Mouse (Mus musculus): ENCODE measurements around the gene Klhl29. TPM values are rescaled to one million over a fixed set of nuclear protein-coding genes. Genes with fewer than 3 reads are reported as not detected.

Klhl29 gene
- polyA plus RNA-seq, 1 experiment from 2014 or later: 0.64 TPM

DNA sequence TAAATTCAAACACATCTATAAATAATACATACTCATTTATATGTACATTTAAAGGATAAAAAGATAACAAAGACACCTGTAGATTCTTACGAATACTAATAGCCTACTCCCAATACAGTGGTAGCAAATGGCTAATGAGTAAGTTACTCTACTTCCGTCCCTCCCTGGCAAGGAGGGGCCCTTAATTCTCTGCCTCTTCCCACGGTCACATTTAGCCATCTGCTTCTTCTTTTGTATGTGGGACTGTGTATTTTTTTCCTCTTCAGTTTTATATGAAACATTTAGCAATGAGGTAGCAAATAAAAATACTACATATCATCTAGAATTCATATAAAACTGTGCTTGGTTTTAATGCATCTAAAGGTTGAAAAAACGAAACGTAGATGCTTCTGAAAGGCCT is 73.6 kb downstream of the Klhl29 start:
- no peak for TF ChIP-seq CTCF (IDR thresholded peaks at IDR 0.05; ENCODE audit: low read depth)
- no peak for TF ChIP-seq EP300 (optimal IDR thresholded peaks at IDR 0.05)
- no peak overlapping the region for H3K4me3 ChIP-seq (ENCODE audit: low read depth, low read length)
- DNase-seq (ENCODE audit: low spot score): no peak
- H3K9ac ChIP-seq (ENCODE audit: low read length): no peak overlapping the region
- 70% methylated on average over 5 of the region's 5 CpGs for WGBS
- ATAC-seq (ENCODE audit: low FRiP score, low TSS enrichment): no peak
- no peaks in the 10 kb centered on the region for H3K36me3 ChIP-seq (ENCODE audit: control insufficient read depth, insufficient read depth, low read length)
- no peak overlapping the region for H3K27ac ChIP-seq (replicated peaks)
- no peaks in the 10 kb centered on the region for H3K4me1 ChIP-seq (replicated peaks; ENCODE audit: control insufficient read depth, insufficient read depth)
- H3K4me2 ChIP-seq (replicated peaks; ENCODE audit: low read depth): no peak overlapping the region
- H3K9me3 ChIP-seq (ENCODE audit: control insufficient read depth, low read length): no peaks in the 10 kb centered on the region
- no peaks in the 10 kb centered on the region for H3K27me3 ChIP-seq (ENCODE audit: control insufficient read depth, insufficient read depth, low read length)

DNA sequence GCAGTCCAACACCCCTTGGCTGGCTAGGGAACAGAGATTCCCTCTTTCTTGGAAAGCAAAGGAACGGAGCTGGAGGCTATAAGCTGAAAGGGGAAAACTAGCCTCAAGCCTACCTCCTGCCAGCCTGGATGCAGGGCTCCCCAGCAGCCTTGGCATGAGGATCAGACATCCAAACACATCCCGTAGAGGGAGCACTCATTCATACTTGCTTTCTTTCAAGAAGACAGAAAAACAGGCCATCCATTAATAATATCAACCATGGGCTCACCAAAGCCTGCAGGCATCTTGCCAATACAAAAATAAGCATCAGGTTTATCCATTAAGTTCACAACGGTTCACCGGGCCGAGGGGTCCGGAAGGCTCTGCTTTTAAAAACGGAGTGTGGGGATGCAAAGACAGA is 79.1 kb downstream of the Klhl29 start:
- Histone ChIP-seq H3K9me3 (ENCODE audit: control insufficient read depth, low read length) (no peaks in the 10 kb centered on the region), H3K9ac (ENCODE audit: low read length) (no peak overlapping the region), H3K4me2 (replicated peaks; ENCODE audit: low read depth) (no peak overlapping the region), H3K4me3 (ENCODE audit: low read depth, low read length) (no peak overlapping the region), H3K4me1 (replicated peaks; ENCODE audit: control insufficient read depth, insufficient read depth) (no peaks in the 10 kb centered on the region), H3K27ac (replicated peaks) (no peak overlapping the region), H3K36me3 (ENCODE audit: control insufficient read depth, insufficient read depth, low read length) (no peaks in the 10 kb centered on the region), H3K27me3 (ENCODE audit: control insufficient read depth, insufficient read depth, low read length) (no peaks in the 10 kb centered on the region)
- DNase-seq (ENCODE audit: low spot score): no peak
- 60% methylated on average over 7 of the region's 7 CpGs for WGBS
- ATAC-seq (ENCODE audit: low FRiP score, low TSS enrichment): no peak
- peak; percentile 18; the same call in 1 of the 2 replicates for TF ChIP-seq CTCF (IDR thresholded peaks at IDR 0.05; ENCODE audit: low read depth)
- no peak for TF ChIP-seq EP300 (optimal IDR thresholded peaks at IDR 0.05)

DNA sequence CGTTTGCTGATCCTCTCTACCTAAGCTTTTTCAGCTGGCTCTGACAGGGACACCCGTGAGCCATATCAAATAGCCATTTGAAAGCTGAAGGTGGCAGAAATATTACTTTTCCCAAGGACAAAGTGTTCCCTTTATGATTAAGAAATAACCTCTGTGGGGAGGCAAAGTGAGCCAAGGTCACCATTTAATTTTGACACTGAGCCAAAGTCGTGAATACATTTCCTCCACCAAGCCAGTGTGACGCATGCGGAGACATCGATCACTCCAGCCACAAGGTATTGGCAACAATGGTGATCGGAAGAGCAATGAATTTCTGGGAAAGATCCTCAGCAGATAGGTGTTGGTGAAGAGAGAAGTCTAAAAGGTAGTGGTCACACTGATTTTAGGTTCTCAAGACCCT is 83.2 kb downstream of the Klhl29 start:
- Histone ChIP-seq H3K36me3 (ENCODE audit: control insufficient read depth, insufficient read depth, low read length) (no peaks in the 10 kb centered on the region), H3K27ac (replicated peaks) (no peak overlapping the region), H3K4me2 (replicated peaks; ENCODE audit: low read depth) (no peak overlapping the region), H3K27me3 (ENCODE audit: control insufficient read depth, insufficient read depth, low read length) (no peaks in the 10 kb centered on the region), H3K4me1 (replicated peaks; ENCODE audit: control insufficient read depth, insufficient read depth) (no peaks in the 10 kb centered on the region), H3K9ac (ENCODE audit: low read length) (no peak overlapping the region), H3K4me3 (ENCODE audit: low read depth, low read length) (no peak overlapping the region), H3K9me3 (ENCODE audit: control insufficient read depth, low read length) (no peaks in the 10 kb centered on the region)
- no peak for ATAC-seq (ENCODE audit: low FRiP score, low TSS enrichment)
- TF ChIP-seq CTCF (IDR thresholded peaks at IDR 0.05; ENCODE audit: low read depth): no peak
- WGBS: 74% methylated on average over 7 of the region's 7 CpGs
- no peak for DNase-seq (ENCODE audit: low spot score)

DNA sequence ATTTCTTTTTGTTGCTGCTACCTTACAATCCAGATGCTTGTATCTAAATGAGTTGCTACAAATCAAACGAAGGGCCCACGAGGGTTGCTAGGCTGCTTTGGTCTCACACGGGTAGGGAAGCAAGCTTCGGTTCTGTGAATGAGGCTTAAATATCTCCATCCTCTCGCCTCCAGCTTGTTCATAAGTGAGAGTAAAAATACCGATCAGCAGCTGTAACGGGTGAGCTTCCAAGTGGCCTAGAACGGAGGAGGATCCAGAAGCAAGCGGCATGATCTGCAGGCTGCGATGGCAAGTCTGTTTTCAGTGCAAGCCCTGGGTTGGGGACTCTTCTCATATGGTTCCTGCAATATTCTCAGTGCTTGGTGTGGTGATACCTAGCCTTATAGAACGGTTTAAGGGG is 89.9 kb downstream of the Klhl29 start:
- 88% methylated on average over 11 of the region's 11 CpGs for WGBS
- H3K4me2 ChIP-seq (replicated peaks; ENCODE audit: low read depth): no peak overlapping the region

DNA sequence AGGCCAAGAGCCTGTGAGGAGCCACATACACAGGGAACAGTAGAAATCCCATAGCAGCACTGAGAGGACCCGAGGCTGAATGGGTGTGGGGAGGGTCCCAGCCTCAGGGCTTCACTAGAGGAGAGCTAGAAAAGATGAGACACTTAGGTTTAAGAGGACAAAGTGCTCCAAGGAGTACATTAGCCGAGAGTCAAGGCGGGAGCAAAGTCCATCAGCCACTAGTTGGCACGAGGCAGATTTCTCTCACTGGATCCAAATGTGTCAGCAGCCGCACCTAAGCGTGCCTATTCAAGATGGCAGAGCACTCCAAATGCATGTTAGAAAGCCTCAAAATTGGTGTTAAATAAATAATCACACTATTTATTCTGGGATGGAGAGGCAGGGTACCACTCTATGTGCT is 90.5 kb downstream of the Klhl29 start:
- Histone ChIP-seq H3K4me1 (replicated peaks; ENCODE audit: control insufficient read depth, insufficient read depth) (no peaks in the 10 kb centered on the region), H3K4me3 (ENCODE audit: low read depth, low read length) (no peak overlapping the region), H3K9me3 (ENCODE audit: control insufficient read depth, low read length) (no peaks in the 10 kb centered on the region), H3K27me3 (ENCODE audit: control insufficient read depth, insufficient read depth, low read length) (no peaks in the 10 kb centered on the region), H3K4me2 (replicated peaks; ENCODE audit: low read depth) (no peak overlapping the region), H3K9ac (ENCODE audit: low read length) (no peak overlapping the region), H3K27ac (replicated peaks) (no peak overlapping the region), H3K36me3 (ENCODE audit: control insufficient read depth, insufficient read depth, low read length) (no peaks in the 10 kb centered on the region)
- ATAC-seq (ENCODE audit: low FRiP score, low TSS enrichment) (no peak), DNase-seq (ENCODE audit: low spot score) (no peak)
- no peak for TF ChIP-seq CTCF (IDR thresholded peaks at IDR 0.05; ENCODE audit: low read depth)
- no peak for TF ChIP-seq EP300 (optimal IDR thresholded peaks at IDR 0.05)
- 74% methylated on average over 6 of the region's 6 CpGs for WGBS

More for the DNA sequence above, 89.9 kb downstream of the Klhl29 start:
- H3K4me3 ChIP-seq (ENCODE audit: low read depth, low read length): no peak overlapping the region
- DNase-seq (ENCODE audit: low spot score) (no peak), ATAC-seq (ENCODE audit: low FRiP score, low TSS enrichment) (no peak)
- no peak for TF ChIP-seq CTCF (IDR thresholded peaks at IDR 0.05; ENCODE audit: low read depth)
- no peak for TF ChIP-seq EP300 (optimal IDR thresholded peaks at IDR 0.05)
- no peaks in the 10 kb centered on the region for H3K4me1 ChIP-seq (replicated peaks; ENCODE audit: control insufficient read depth, insufficient read depth)
- no peak overlapping the region for H3K9ac ChIP-seq (ENCODE audit: low read length)
- no peaks in the 10 kb centered on the region for H3K9me3 ChIP-seq (ENCODE audit: control insufficient read depth, low read length)
- H3K36me3 ChIP-seq (ENCODE audit: control insufficient read depth, insufficient read depth, low read length): no peaks in the 10 kb centered on the region
- H3K27me3 ChIP-seq (ENCODE audit: control insufficient read depth, insufficient read depth, low read length): no peaks in the 10 kb centered on the region
- no peak overlapping the region for H3K27ac ChIP-seq (replicated peaks)

DNA sequence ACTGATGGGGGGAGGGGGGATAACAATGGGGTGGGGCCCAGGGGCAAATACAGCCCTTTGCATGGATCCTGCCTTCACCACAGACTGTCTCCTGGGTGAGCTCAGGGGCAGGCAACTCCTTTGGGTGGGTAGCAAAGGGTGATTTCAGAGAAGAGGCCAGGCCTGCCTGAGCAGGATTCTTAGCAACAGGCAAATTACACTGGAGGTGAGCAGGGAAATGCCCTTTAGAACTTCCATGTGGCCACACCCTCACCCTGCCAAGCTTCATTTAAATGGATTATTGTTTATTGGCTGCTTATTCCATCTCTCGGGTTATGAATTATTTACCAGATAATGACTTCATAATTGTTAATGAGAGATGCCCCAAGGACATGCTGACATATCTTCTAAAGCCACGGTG is 91.8 kb downstream of the Klhl29 start:
- H3K4me2 ChIP-seq (replicated peaks; ENCODE audit: low read depth): no peak overlapping the region
- H3K9ac ChIP-seq (ENCODE audit: low read length): no peak overlapping the region
- H3K4me1 ChIP-seq (replicated peaks; ENCODE audit: control insufficient read depth, insufficient read depth): no peaks in the 10 kb centered on the region
- no peak overlapping the region for H3K27ac ChIP-seq (replicated peaks)
- 51% methylated on average over 2 of the region's 2 CpGs for WGBS
- H3K27me3 ChIP-seq (ENCODE audit: control insufficient read depth, insufficient read depth, low read length): no peaks in the 10 kb centered on the region
- DNase-seq (ENCODE audit: low spot score): no peak
- no peak overlapping the region for H3K4me3 ChIP-seq (ENCODE audit: low read depth, low read length)
- TF ChIP-seq CTCF (IDR thresholded peaks at IDR 0.05; ENCODE audit: low read depth): no peak
- TF ChIP-seq EP300 (optimal IDR thresholded peaks at IDR 0.05): no peak
- H3K9me3 ChIP-seq (ENCODE audit: control insufficient read depth, low read length): no peaks in the 10 kb centered on the region
- no peak for ATAC-seq (ENCODE audit: low FRiP score, low TSS enrichment)
- H3K36me3 ChIP-seq (ENCODE audit: control insufficient read depth, insufficient read depth, low read length): no peaks in the 10 kb centered on the region
